Mouse (Mus musculus) kidney, embryonic 15.5 days (tissue): ENCODE data around the gene Ube2f. TPM values are rescaled to one million over a fixed set of nuclear protein-coding genes. Genes with fewer than 3 reads are reported as not detected.

Experiments used
- ATAC-seq: fragments of 200-750 bp; cut with Nextera tagmentation; replicated peaks from 2 replicates; pipeline ENCODE4 v1.8.0; 2017; ENCODE audit warnings: moderate TSS enrichment; ENCODE audit not compliant: low FRiP score
- H3K27ac ChIP-seq: fragments of 300-500 bp; sonication (generic); 2 replicates; pipeline ENCODE4 v1.5.1; 2015; ENCODE audit warnings: mild to moderate bottlenecking, inconsistent platforms
- H3K27me3 ChIP-seq: fragments of 300-500 bp; sonication (generic); 2 replicates; pipeline ENCODE4 v1.6.1; 2015; ENCODE audit warnings: inconsistent platforms
- H3K36me3 ChIP-seq: fragments of 300-500 bp; sonication (generic); 2 replicates; pipeline ENCODE4 v1.6.1; 2015; ENCODE audit warnings: inconsistent platforms
- H3K4me1 ChIP-seq: fragments of 300-500 bp; sonication (generic); 2 replicates; pipeline ENCODE4 v1.6.1; 2015; ENCODE audit warnings: inconsistent platforms
- H3K4me2 ChIP-seq: fragments of 300-500 bp; sonication (generic); 2 replicates; pipeline ENCODE4 v1.6.1; 2015; ENCODE audit warnings: moderate library complexity, mild to moderate bottlenecking, inconsistent platforms
- H3K4me3 ChIP-seq: fragments of 300-500 bp; sonication (generic); replicated peaks from 2 replicates; pipeline ENCODE4 v1.5.1; 2015; ENCODE audit warnings: mild to moderate bottlenecking, inconsistent platforms
- H3K9ac ChIP-seq: fragments of 300-500 bp; sonication (generic); 2 replicates; pipeline ENCODE4 v1.6.1; 2015; ENCODE audit warnings: mild to moderate bottlenecking, inconsistent platforms
- H3K9me3 ChIP-seq: fragments of 300-500 bp; sonication (generic); replicated peaks from 2 replicates; pipeline ENCODE4 v1.6.1; 2016; ENCODE audit warnings: inconsistent platforms
- WGBS: fragments of 180-500 bp; shearing (Covaris S2); methylation state at CpG from one replicate; pipeline ENCODE4 v1.1.7; 2015; ENCODE audit warnings: mixed read lengths; 5-methylcytosine and 5-hydroxymethylcytosine counted together
- polyA plus RNA-seq: library from polyadenylated mRNA; unstranded; fragments of >200 nt; fragmentation: Nextera tagmentation; extraction: Ambion mirVana; gene quantifications from 2 replicates; pipeline ENCODE4 v1.2.1, GENCODE M21; 2015

The Ube2f gene
- polyA plus RNA-seq, 1 experiment from 2014 or later: 72.6 TPM

- H3K4me3 ChIP-seq: no peak overlapping the region
- peaks cover 39% of the 10 kb centered on the region for H3K4me1 ChIP-seq
- 61% methylated on average over 3 of the region's 3 CpGs for WGBS
- H3K9me3 ChIP-seq: no peaks in the 10 kb centered on the region
- H3K9ac ChIP-seq: no peak overlapping the region
- peaks cover 23% of the 10 kb centered on the region for H3K36me3 ChIP-seq
- no peaks in the 10 kb centered on the region for H3K27me3 ChIP-seq
- H3K27ac ChIP-seq: peak overlapping the region; percentile 76
- ATAC-seq: no peak
- 0 out of 2 replicates have a peak overlapping the region, but pooled peaks have one; percentile 3 for H3K4me2 ChIP-seq
Observed at GRCm38 (mm10) chr1:91301206-91301920, 51.3 kb downstream of the Ube2f start.

DNA sequence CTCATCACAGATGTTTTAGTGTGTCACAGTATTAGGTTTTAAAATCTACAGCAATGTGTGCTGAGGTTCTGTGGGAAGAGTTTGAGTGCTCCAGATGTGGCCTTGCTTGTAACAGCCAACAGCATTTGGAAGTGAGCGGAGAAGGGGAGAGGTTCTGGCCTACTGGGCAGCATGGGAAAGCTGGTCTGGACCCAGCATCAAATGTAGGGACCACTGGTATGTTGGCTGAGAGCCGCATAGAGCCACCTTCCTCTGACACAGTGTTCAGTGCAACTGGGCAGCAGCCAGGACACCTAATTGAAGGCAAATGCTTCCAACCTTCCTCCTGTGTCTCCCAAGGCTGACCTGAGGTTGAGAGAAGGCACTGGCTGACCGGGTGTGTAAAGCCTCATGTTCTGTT, 51.9 kb downstream of the Ube2f start:
- Histone ChIP-seq H3K4me2 (no peak overlapping the region), H3K4me1 (peaks cover 39% of the 10 kb centered on the region), H3K9ac (no peak overlapping the region), H3K27me3 (no peaks in the 10 kb centered on the region), H3K4me3 (no peak overlapping the region), H3K27ac (peak overlapping the region; percentile 76), H3K36me3 (peaks cover 28% of the 10 kb centered on the region), H3K9me3 (no peaks in the 10 kb centered on the region)
- 94% methylated on average over 3 of the region's 3 CpGs for WGBS
- ATAC-seq: no peak

- 82% methylated on average over 4 of the region's 4 CpGs for WGBS
- H3K27ac ChIP-seq: no peak overlapping the region
- H3K27me3 ChIP-seq: no peaks in the 10 kb centered on the region
- H3K9me3 ChIP-seq: no peaks in the 10 kb centered on the region
- H3K4me3 ChIP-seq: no peak overlapping the region
- no peak overlapping the region for H3K9ac ChIP-seq
- peaks cover 54% of the 10 kb centered on the region for H3K36me3 ChIP-seq
- H3K4me1 ChIP-seq: peaks cover 25% of the 10 kb centered on the region
- no peak for ATAC-seq
- H3K4me2 ChIP-seq: no peak overlapping the region
Observed at GRCm38 (mm10) chr1:91304621-91305020, 54.5 kb downstream of the Ube2f start.

- peaks cover 64% of the 10 kb centered on the region for H3K36me3 ChIP-seq
- 89% methylated on average over 13 of the region's 13 CpGs for WGBS
- H3K4me3 ChIP-seq: no peak overlapping the region
- H3K4me2 ChIP-seq: no peak overlapping the region
- H3K9me3 ChIP-seq: no peaks in the 10 kb centered on the region
- ATAC-seq: no peak
- no peaks in the 10 kb centered on the region for H3K27me3 ChIP-seq
- no peak overlapping the region for H3K9ac ChIP-seq
- H3K27ac ChIP-seq: no peak overlapping the region
- H3K4me1 ChIP-seq: no peaks in the 10 kb centered on the region
Observed at GRCm38 (mm10) chr1:91309366-91310085, 59.4 kb downstream of the Ube2f start.

GRCm38 (mm10) chr1:91312273-91312672, 62.2 kb downstream of the Ube2f start:
- whole genome bisulfite sequencing: 89% methylated on average over 4 of the region's 4 CpGs
- H3K27ac ChIP-seq: no peak overlapping the region
- no peaks in the 10 kb centered on the region for H3K9me3 ChIP-seq
- H3K9ac ChIP-seq: no peak overlapping the region
- H3K27me3 ChIP-seq: no peaks in the 10 kb centered on the region
- H3K4me3 ChIP-seq: no peak overlapping the region
- no peak for ATAC-seq
- H3K4me1 ChIP-seq: no peaks in the 10 kb centered on the region
- no peak overlapping the region for H3K4me2 ChIP-seq
- H3K36me3 ChIP-seq: peaks cover 41% of the 10 kb centered on the region

DNA sequence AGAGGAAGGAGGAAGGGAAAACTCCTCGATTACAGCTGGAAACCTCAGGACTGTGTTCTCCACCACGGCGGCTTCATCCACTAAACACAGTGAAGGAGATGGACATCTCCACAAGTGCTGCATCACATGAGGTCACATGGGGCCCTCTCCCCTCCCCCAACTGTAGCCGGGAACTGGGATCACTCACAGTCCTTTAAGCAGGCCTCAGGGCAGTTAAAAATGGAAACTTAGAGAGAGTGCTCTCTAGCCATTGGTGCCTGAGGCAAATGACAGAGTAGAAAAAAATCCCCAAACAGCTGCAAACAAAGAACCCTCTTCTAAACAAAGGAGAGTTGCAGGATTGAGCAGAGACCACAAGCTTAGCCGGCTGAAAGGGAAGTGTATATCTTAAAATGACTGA, 63.1 kb downstream of the Ube2f start:
- H3K27me3 ChIP-seq: no peaks in the 10 kb centered on the region
- no peak overlapping the region for H3K4me3 ChIP-seq
- H3K9ac ChIP-seq: no peak overlapping the region
- H3K36me3 ChIP-seq: peaks cover 32% of the 10 kb centered on the region
- no peaks in the 10 kb centered on the region for H3K4me1 ChIP-seq
- no peaks in the 10 kb centered on the region for H3K9me3 ChIP-seq
- H3K4me2 ChIP-seq: no peak overlapping the region
- H3K27ac ChIP-seq: no peak overlapping the region
- ATAC-seq: no peak
- 52% methylated on average over 5 of the region's 5 CpGs for WGBS

GRCm38 (mm10) chr1:91317656-91318055, 67.6 kb downstream of the Ube2f start:
- Histone ChIP-seq H3K4me2 (no peak overlapping the region), H3K36me3 (no peaks in the 10 kb centered on the region), H3K4me3 (no peak overlapping the region), H3K9ac (no peak overlapping the region), H3K9me3 (no peaks in the 10 kb centered on the region), H3K27ac (no peak overlapping the region), H3K27me3 (no peaks in the 10 kb centered on the region), H3K4me1 (peaks cover 9% of the 10 kb centered on the region)
- WGBS: 80% methylated on average over 6 of the region's 6 CpGs
- no peak for ATAC-seq

GRCm38 (mm10) chr1:91321760-91322438, 71.8 kb downstream of the Ube2f start, which contains the start of gene Espnl:
TSS of gene Espnl (plus strand) at chr1:91322075.
- Histone ChIP-seq H3K36me3 (no peaks in the 10 kb centered on the region), H3K9ac (no peak within 1 kb of the TSS), H3K4me3 (no peak within 1 kb of the TSS), H3K4me1 (peaks cover 9% of the 10 kb centered on the region), H3K9me3 (no peaks in the 10 kb centered on the region), H3K27ac (0 out of 2 replicates have a peak within 1 kb of the TSS, but pooled peaks have one; percentile 3), H3K4me2 (no peak within 1 kb of the TSS), H3K27me3 (no peaks in the 10 kb centered on the region)
- ATAC-seq: peak; percentile 68
- WGBS: 56% methylated on average over 19 of the region's 19 CpGs

GRCm38 (mm10) chr1:91324646-91325045, 74.5 kb downstream of the Ube2f start:
- H3K4me1 ChIP-seq: peaks cover 13% of the 10 kb centered on the region
- H3K27me3 ChIP-seq: no peaks in the 10 kb centered on the region
- H3K27ac ChIP-seq: no peak overlapping the region
- H3K9ac ChIP-seq: no peak overlapping the region
- H3K9me3 ChIP-seq: no peaks in the 10 kb centered on the region
- no peaks in the 10 kb centered on the region for H3K36me3 ChIP-seq
- ATAC-seq: no peak
- WGBS: 49% methylated on average over 2 of the region's 2 CpGs
- no peak overlapping the region for H3K4me2 ChIP-seq
- H3K4me3 ChIP-seq: no peak overlapping the region

GRCm38 (mm10) chr1:91325488-91326042, 75.5 kb downstream of the Ube2f start:
- Histone ChIP-seq H3K9me3 (no peaks in the 10 kb centered on the region), H3K36me3 (no peaks in the 10 kb centered on the region), H3K27ac (no peak overlapping the region), H3K4me1 (peaks cover 13% of the 10 kb centered on the region), H3K27me3 (no peaks in the 10 kb centered on the region), H3K4me2 (no peak overlapping the region), H3K4me3 (no peak overlapping the region), H3K9ac (no peak overlapping the region)
- WGBS: 80% methylated on average over 4 of the region's 4 CpGs
- ATAC-seq: no peak

- WGBS: 56% methylated on average over 4 of the region's 4 CpGs
Observed at GRCm38 (mm10) chr1:91332102-91332501, 82.0 kb downstream of the Ube2f start.

DNA sequence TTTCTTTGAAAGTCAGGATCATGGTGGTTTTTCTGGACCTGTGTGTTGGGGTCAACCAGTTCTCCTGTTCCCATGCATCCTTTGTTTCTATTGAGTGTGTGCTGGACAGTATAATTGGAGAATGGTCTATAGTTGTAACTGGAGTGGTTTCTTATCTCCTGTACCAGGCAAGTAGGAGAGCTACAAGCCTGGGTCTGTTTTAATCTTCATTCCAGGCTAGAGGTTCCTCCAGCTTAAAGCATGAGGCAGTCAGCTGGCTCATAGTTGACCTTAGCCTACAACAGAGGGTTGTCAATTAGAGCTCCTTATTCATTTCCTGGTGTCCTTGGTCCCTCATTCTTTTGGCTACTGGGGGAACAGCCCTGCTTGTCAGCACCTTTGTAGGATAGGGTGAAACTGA, 83.5 kb downstream of the Ube2f start:
- H3K27me3 ChIP-seq: peaks cover 3% of the 10 kb centered on the region; the same call in 1 of the 2 replicates
- no peak overlapping the region for H3K4me2 ChIP-seq
- no peaks in the 10 kb centered on the region for H3K36me3 ChIP-seq
- H3K4me1 ChIP-seq: 0 out of 2 replicates have a peak, but pooled peaks cover 1% of the 10 kb centered on the region
- H3K9ac ChIP-seq: no peak overlapping the region
- H3K9me3 ChIP-seq: no peaks in the 10 kb centered on the region
- ATAC-seq: no peak
- H3K27ac ChIP-seq: no peak overlapping the region
- H3K4me3 ChIP-seq: no peak overlapping the region

More at GRCm38 (mm10) chr1:91332102-91332501, 82.0 kb downstream of the Ube2f start:
- ATAC-seq: no peak
- H3K9ac ChIP-seq: no peak overlapping the region
- H3K27me3 ChIP-seq: no peaks in the 10 kb centered on the region
- H3K36me3 ChIP-seq: no peaks in the 10 kb centered on the region
- H3K27ac ChIP-seq: no peak overlapping the region
- H3K4me3 ChIP-seq: no peak overlapping the region
- no peaks in the 10 kb centered on the region for H3K9me3 ChIP-seq
- 0 out of 2 replicates have a peak, but pooled peaks cover 4% of the 10 kb centered on the region for H3K4me1 ChIP-seq
- H3K4me2 ChIP-seq: no peak overlapping the region
